Mouse (Mus musculus) embryonic facial prominence, embryonic 11.5 days (tissue): ENCODE results near the gene Kcnq5. TPM values are rescaled to one million over a fixed set of nuclear protein-coding genes. Genes with fewer than 3 reads are reported as not detected.

ENCODE experiments used
- ATAC-seq: fragments of 200-750 bp; cut with Nextera tagmentation; replicated peaks from 2 replicates; pipeline ENCODE4 v1.8.0; 2017; ENCODE audit warnings: low read depth; ENCODE audit not compliant: insufficient number of reproducible peaks, low FRiP score, low TSS enrichment
- DNase-seq: peaks from one replicate; pipeline ENCODE4 v3.0.0-alpha.2; 2015; ENCODE audit warnings: low spot score
- H3K27ac ChIP-seq: fragments of 300-500 bp; sonication (generic); replicated peaks from 2 replicates; pipeline ENCODE4 v1.5.1; 2014; ENCODE audit warnings: mild to moderate bottlenecking, low read depth, low read length, control low read depth
- H3K27me3 ChIP-seq: fragments of 300-500 bp; sonication (generic); 2 replicates; pipeline ENCODE4 v1.6.1; 2014; ENCODE audit warnings: mild to moderate bottlenecking, low read length, moderate library complexity, mixed read lengths; ENCODE audit not compliant: control insufficient read depth, insufficient read depth
- H3K36me3 ChIP-seq: fragments of 300-500 bp; sonication (generic); replicated peaks from 2 replicates; pipeline ENCODE4 v1.6.1; 2014; ENCODE audit warnings: low read depth, mild to moderate bottlenecking, low read length, moderate library complexity, mixed read lengths; ENCODE audit not compliant: control insufficient read depth, insufficient read depth
- H3K4me1 ChIP-seq: fragments of 300-500 bp; sonication (generic); 2 replicates; pipeline ENCODE4 v1.6.1; 2014; ENCODE audit warnings: low read length, mixed read lengths; ENCODE audit not compliant: control insufficient read depth, insufficient read depth
- H3K4me2 ChIP-seq: fragments of 300-500 bp; sonication (generic); 2 replicates; pipeline ENCODE4 v1.6.1; 2014; ENCODE audit warnings: low read depth, mild to moderate bottlenecking, control low read depth, low read length, moderate library complexity
- H3K4me3 ChIP-seq: fragments of 300-500 bp; sonication (generic); 2 replicates; pipeline ENCODE4 v1.5.1; 2014; ENCODE audit warnings: low read depth, low read length, control low read depth
- H3K9ac ChIP-seq: fragments of 300-500 bp; sonication (generic); replicated peaks from 2 replicates; pipeline ENCODE4 v1.6.1; 2014; ENCODE audit warnings: mild to moderate bottlenecking, control low read depth, low read length
- H3K9me3 ChIP-seq: fragments of 300-500 bp; sonication (generic); replicated peaks from 2 replicates; pipeline ENCODE4 v1.6.1; 2016; ENCODE audit warnings: mild to moderate bottlenecking, low read length, inconsistent platforms, mixed read lengths; ENCODE audit not compliant: control insufficient read depth
- WGBS: fragments of 180-500 bp; shearing (Covaris S2); extraction: QIAGEN DNeasy Blood & Tissue Kit; methylation state at CpG from one replicate; pipeline ENCODE4 v1.1.7; 2014; 5-methylcytosine and 5-hydroxymethylcytosine counted together
- polyA plus RNA-seq: library from polyadenylated mRNA; unstranded; fragments of >200 nt; fragmentation: Nextera tagmentation; extraction: Ambion mirVana; gene quantifications from 2 replicates; pipeline ENCODE4 v1.2.1, GENCODE M21; 2014

Gene Kcnq5
- polyA plus RNA-seq, result 1.1 and 1.8 TPM in 2 replicates

DNA sequence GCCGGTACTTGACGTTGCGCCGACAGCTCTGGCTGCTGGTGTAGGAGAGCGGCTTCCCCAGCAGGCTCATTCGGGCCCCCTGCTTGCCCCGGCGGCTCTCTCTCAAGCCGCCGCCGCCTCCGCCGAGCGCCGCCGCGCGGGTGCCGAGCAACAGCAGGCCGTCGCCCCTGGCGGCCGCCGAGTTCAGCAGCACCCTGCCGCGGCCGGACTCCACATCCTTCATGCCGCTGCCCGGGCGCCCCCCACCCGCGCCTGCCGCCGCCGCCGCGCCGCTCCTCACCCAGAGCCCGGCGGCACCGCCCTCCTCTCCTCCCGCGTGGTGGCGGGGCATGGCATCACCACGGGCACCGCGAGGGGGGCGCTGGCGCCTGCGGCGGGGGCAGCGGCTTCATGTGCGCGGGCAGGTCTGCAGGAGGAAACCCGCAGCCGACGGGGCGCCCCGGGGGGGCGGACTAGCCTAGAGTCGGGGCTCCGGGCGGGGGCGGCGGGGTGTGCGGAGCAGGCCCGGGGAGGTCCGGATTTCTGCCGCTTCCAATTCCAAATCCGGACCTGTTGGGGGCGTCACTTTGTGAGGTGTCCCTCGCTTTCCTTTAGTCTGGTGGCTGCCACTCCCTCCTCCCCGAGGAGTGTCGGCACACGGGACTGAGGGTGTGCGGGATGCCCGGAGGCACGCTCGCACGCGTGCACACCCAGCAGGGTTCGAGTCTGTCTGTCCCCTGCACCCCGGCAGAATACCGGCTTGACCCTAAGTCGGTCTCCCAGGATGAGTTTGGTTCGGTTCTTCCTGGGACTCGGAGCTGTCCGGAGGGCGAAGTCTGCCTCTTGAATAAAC is at the start of gene Kcnq5:
TSS of gene Kcnq5 (minus strand) at position 692 of the 832 bp plus-strand sequence.
- DNase-seq (peak; percentile 78), ATAC-seq (peak; percentile 79)
- no peaks in the 10 kb centered on the region for H3K36me3 ChIP-seq
- no peaks in the 10 kb centered on the region for H3K27me3 ChIP-seq
- no peaks in the 10 kb centered on the region for H3K9me3 ChIP-seq
- no peaks in the 10 kb centered on the region; the same call in 1 of the 2 replicates for H3K4me1 ChIP-seq
- H3K27ac ChIP-seq, result no peak within 1 kb of the TSS
- H3K4me3 ChIP-seq, result peak within 1 kb of the TSS; percentile 57
- peak within 1 kb of the TSS; percentile 62 for H3K9ac ChIP-seq
- WGBS, result 0% methylated on average over 60 of the region's 89 CpGs
- H3K4me2 ChIP-seq, result peak within 1 kb of the TSS; percentile 89

DNA sequence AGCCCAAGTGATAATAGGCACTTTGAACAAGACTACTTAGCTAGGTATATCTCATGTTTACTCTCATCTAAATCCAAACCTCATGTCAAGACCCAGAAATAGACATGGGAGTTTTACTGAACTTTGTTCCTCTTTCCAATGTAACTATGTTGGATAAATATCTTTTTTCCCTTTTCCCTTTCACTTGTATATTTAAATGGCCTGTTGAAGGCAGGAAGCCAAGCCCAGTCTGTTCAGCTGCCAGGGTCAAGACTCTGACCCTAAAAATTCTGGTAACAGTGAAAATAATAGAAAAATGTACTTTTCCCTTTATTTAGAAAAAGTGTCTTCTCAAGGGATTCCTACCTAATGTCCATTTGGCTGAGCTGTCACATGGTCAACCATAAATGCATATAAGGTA is 18.0 kb upstream of the Kcnq5 start:
- H3K27ac ChIP-seq, result no peak overlapping the region
- no peaks in the 10 kb centered on the region for H3K27me3 ChIP-seq
- H3K4me1 ChIP-seq, result no peaks in the 10 kb centered on the region
- H3K9me3 ChIP-seq, result no peaks in the 10 kb centered on the region
- no peak overlapping the region for H3K4me2 ChIP-seq
- H3K4me3 ChIP-seq, result no peak overlapping the region
- no peaks in the 10 kb centered on the region for H3K36me3 ChIP-seq
- DNase-seq (no peak), ATAC-seq (no peak)
- no peak overlapping the region for H3K9ac ChIP-seq

DNA sequence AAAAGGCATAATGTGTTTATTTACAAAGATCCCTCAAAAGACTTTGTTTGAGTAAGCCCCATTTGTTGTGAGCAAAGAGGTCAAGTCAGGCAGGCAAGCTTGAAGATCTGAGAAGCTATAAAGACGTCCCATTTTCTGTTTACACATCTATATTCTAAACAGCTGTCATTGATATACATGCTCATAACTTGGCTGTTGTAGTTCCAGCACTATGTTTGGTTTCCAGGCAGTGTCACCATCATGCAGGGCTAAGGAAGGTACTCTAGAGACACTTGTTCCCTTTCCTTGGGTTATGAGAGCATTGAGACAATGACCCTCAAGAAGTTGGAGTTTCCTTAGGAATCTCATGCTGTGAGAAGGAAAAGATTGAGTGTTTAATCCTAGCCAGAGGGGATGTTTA is 17.6 kb upstream of the Kcnq5 start:
- WGBS, result 74% methylated on average over 1 of the region's 1 CpGs
- H3K9me3 ChIP-seq, result no peaks in the 10 kb centered on the region
- DNase-seq (no peak), ATAC-seq (no peak)
- no peak overlapping the region for H3K9ac ChIP-seq
- no peak overlapping the region for H3K4me2 ChIP-seq
- H3K4me3 ChIP-seq, result no peak overlapping the region
- H3K36me3 ChIP-seq, result no peaks in the 10 kb centered on the region
- H3K4me1 ChIP-seq, result no peaks in the 10 kb centered on the region
- no peaks in the 10 kb centered on the region for H3K27me3 ChIP-seq
- H3K27ac ChIP-seq, result no peak overlapping the region

GRCm38 (mm10) chr1:21974040-21974439 is 12.3 kb upstream of the Kcnq5 start:
- no peak for ATAC-seq
- 85% methylated on average over 3 of the region's 3 CpGs for WGBS
- H3K9ac ChIP-seq, result no peak overlapping the region

GRCm38 (mm10) chr1:21967139-21967538 is 5.4 kb upstream of the Kcnq5 start:
- Histone ChIP-seq H3K4me3 (no peak overlapping the region), H3K4me1 (no peaks in the 10 kb centered on the region; the same call in 1 of the 2 replicates), H3K9ac (no peak overlapping the region), H3K9me3 (no peaks in the 10 kb centered on the region), H3K27me3 (no peaks in the 10 kb centered on the region), H3K4me2 (no peak overlapping the region), H3K27ac (no peak overlapping the region), H3K36me3 (no peaks in the 10 kb centered on the region)
- peak; percentile 42 for DNase-seq
- 79% methylated on average over 3 of the region's 3 CpGs for WGBS
- no peak for ATAC-seq

More at GRCm38 (mm10) chr1:21974040-21974439, 12.3 kb upstream of the Kcnq5 start:
- no peak overlapping the region for H3K4me3 ChIP-seq
- no peaks in the 10 kb centered on the region for H3K9me3 ChIP-seq
- H3K27me3 ChIP-seq, result no peaks in the 10 kb centered on the region
- no peak for DNase-seq
- H3K4me1 ChIP-seq, result no peaks in the 10 kb centered on the region
- H3K27ac ChIP-seq, result no peak overlapping the region
- no peak overlapping the region for H3K4me2 ChIP-seq
- H3K36me3 ChIP-seq, result no peaks in the 10 kb centered on the region

- WGBS, result 51% methylated on average over 16 of the region's 16 CpGs
- Histone ChIP-seq H3K27me3 (no peaks in the 10 kb centered on the region), H3K9ac (no peak overlapping the region), H3K36me3 (no peaks in the 10 kb centered on the region), H3K9me3 (no peaks in the 10 kb centered on the region), H3K4me3 (no peak overlapping the region), H3K4me1 (no peaks in the 10 kb centered on the region; the same call in 1 of the 2 replicates), H3K4me2 (no peak overlapping the region), H3K27ac (no peak overlapping the region)
- DNase-seq, result peak; percentile 16
- ATAC-seq, result no peak
Measured at GRCm38 (mm10) chr1:21962896-21963864, 1.4 kb upstream of the Kcnq5 start.

GRCm38 (mm10) chr1:21962083-21962471 is 335 bp upstream of the Kcnq5 start:
- Histone ChIP-seq H3K4me1 (no peaks in the 10 kb centered on the region; the same call in 1 of the 2 replicates), H3K9me3 (no peaks in the 10 kb centered on the region), H3K9ac (peak overlapping the region; percentile 62), H3K4me3 (peak overlapping the region; percentile 57), H3K4me2 (peak overlapping the region; percentile 89), H3K27ac (no peak overlapping the region), H3K27me3 (no peaks in the 10 kb centered on the region), H3K36me3 (no peaks in the 10 kb centered on the region)
- DNase-seq (peak; percentile 20), ATAC-seq (peak; percentile 42)
- 1% methylated on average over 19 of the region's 19 CpGs for WGBS
